Mouse (Mus musculus): ENCODE measurements at regions not wholly inside any gene's neighbourhood (a gene's known extent, or its start where the extent isn't known, plus 50 kb on each side); places are given as distances from the start of the nearest gene placed in this dataset.

GRCm38 (mm10) chr15:63193617-63194491 is 651.1 kb downstream of the Gsdmc2 start:
- ATAC-seq (replicated peaks; ENCODE audit: poor library complexity): no peak

GRCm38 (mm10) chr15:63191731-63192130 is 653.2 kb downstream of the Gsdmc2 start:
- no peak for ATAC-seq (replicated peaks; ENCODE audit: poor library complexity)

- ATAC-seq (replicated peaks; ENCODE audit: poor library complexity): no peak
These were observed 654.9 kb downstream of the Gsdmc2 start for GRCm38 (mm10) chr15:63190086-63190485.

DNA sequence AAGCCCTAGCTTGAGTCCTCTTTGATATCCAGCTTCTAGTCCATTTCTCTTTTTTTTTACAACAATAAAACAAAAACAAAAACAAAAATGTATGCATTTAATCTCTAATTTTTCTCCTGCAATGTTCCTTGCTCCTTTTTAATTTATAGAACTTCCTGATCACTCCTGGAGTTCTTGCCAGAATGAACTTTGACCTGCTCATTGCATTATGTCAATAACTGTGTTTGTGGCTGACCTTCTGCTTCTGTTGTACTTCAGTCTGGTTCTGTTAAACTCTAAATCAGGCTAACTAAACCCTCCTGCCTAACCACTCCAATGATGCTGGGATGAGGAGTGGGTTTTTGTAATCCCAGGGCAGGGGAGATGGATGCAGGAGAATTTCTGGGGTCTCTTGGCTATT is 674.0 kb downstream of the Gsdmc2 start:
- ATAC-seq (replicated peaks; ENCODE audit: poor library complexity): no peak

- no peak for ATAC-seq (replicated peaks; ENCODE audit: poor library complexity)
These were observed 674.8 kb downstream of the Gsdmc2 start for GRCm38 (mm10) chr15:63170171-63170570.

DNA sequence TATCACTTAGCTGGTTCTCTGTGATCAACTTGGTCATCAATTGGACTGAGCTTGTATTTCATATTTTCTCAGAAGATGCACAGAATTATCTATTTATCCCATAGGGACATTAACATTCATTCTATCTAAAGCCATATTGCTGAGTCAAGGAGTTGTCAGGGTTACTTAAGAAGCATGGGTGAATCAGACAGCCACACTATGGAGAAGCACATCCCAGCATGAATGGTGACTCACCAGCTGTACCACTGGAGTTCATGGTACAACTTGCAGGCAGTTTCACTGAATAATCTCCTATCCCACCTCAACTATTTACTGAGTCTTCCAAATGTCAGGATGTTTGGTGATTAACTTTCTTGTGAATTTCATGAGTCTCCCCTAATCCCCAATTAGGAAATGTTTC is 678.6 kb downstream of the Gsdmc2 start:
- ATAC-seq (replicated peaks; ENCODE audit: poor library complexity): no peak

GRCm38 (mm10) chr15:63163550-63164279 is 681.3 kb downstream of the Gsdmc2 start:
- no peak for ATAC-seq (replicated peaks; ENCODE audit: poor library complexity)

DNA sequence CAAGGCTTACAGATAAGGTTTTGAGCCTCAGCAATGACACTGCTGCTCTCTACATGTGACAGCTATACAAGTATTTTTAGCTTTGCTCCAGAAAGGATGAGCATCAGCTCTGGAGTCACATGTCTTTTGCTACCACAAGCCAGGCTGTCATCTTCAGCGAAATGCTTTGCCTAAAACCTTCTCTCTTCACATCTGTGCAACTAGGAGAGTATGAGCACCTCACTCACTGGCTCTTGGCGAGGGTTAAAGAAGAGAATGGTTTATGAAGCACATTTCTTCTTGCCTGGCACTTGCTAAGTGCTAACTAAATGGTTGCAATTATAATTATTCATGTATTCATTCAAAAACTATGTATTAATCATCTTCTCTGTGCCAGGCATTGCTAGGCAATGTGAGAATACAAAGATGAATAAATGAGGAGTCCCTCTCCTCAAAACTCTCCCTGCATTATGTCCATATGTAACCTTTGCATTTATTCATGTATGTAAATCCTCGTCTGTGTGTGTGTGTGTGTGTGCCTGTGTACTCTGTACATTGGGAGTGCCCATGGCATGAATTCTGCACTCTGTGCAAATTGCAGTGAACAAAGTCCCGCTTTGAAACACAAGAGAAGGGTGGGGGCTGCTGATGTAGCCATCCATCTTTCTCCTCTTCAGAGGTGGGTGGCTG is 682.0 kb downstream of the Gsdmc2 start:
- no peak for ATAC-seq (replicated peaks; ENCODE audit: poor library complexity)

DNA sequence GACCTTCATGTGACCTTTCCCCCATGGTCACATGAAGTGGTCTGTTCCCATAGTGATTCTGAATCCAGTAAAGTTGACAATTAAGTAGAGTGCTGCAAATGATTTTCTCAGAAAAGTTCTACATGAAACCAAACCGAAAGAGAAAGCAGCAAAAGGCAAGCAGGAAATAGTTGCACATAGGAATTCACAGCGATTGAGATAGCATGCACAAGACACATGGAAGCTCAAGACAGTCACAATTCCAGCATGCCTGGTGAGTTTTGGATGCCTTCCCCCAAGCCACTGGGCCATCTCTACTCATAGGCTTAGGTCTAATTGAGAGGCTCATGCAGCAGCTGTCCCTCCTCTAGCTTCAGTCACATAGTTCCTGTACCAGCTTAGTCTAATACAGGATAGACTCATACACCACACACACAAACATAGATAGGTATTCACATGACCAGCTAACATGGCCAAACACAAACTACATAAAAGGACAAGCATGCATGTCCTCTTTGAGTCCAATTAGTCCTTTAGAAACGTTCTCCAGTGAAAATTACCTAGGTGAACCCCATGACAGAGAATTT is 721.8 kb downstream of the Gsdmc2 start:
- no peak for ATAC-seq (replicated peaks; ENCODE audit: poor library complexity)

GRCm38 (mm10) chr15:63112918-63113317 is 732.1 kb downstream of the Gsdmc2 start:
- no peak for ATAC-seq (replicated peaks; ENCODE audit: poor library complexity)

GRCm38 (mm10) chr15:63100093-63100492 is 744.9 kb downstream of the Gsdmc2 start:
- no peak for ATAC-seq (replicated peaks; ENCODE audit: poor library complexity)

DNA sequence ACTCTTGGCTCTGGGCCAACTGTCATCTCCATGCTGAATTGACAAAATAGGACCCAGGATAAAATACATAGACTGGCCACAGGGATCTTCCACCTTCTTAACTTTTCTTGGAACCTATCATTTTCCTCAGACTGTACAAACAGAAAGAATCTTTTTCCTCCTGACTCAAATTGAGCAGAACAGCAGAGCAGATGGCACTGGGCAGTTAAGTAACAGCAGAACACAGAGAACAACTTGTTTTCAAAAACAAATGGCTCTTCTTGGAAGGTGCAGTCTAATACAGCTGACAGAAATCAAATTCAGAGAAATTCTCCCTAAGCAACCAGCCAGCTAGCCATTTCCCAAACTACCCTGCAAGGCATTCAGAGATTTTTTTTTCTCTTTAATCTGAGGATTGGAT is 763.0 kb downstream of the Gsdmc2 start:
- no peak for ATAC-seq (replicated peaks; ENCODE audit: poor library complexity)

DNA sequence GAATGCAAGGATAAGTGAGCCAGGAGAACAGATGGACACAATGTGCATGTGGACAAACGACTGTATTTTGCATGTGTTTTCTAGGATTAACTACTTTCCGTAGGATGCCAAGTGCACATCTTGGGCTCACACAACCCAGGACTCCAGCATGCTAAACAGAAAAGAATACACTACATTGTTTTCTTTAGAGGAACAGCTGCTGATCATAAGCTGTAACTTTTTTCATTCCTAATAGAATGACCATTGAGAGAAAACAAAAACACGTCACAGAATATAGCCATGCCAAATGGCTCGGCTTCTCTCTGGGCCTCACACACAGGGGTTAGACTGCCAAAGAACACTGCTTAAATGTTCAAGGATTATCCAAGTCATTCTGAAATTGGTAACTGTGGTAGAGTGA is 765.2 kb downstream of the Gsdmc2 start:
- ATAC-seq (replicated peaks; ENCODE audit: poor library complexity): no peak

DNA sequence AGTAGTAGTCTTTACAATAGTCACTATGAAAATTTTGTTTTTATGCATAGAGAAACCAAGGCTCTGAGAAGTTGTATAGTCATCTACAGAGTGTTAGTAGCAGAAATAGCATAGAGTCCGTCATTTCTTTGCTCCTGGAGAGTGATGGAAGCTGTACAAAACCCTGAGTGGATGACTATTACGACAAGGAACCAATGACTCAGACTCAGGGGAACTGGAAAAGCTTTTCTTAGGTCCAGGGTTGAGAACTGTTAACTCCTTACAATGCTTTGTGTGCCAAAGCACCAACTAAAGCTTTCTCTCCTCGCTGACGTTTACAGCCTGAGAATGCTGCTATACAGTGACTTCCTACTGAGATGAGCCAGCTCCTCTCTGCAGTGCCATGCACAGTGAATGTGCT is 773.1 kb downstream of the Gsdmc2 start:
- ATAC-seq (replicated peaks; ENCODE audit: poor library complexity): no peak

GRCm38 (mm10) chr15:63067126-63067525 is 777.9 kb downstream of the Gsdmc2 start:
- no peak for ATAC-seq (replicated peaks; ENCODE audit: poor library complexity)

- no peak for ATAC-seq (replicated peaks; ENCODE audit: poor library complexity)
These were observed 778.9 kb downstream of the Gsdmc2 start for GRCm38 (mm10) chr15:63066020-63066439.

DNA sequence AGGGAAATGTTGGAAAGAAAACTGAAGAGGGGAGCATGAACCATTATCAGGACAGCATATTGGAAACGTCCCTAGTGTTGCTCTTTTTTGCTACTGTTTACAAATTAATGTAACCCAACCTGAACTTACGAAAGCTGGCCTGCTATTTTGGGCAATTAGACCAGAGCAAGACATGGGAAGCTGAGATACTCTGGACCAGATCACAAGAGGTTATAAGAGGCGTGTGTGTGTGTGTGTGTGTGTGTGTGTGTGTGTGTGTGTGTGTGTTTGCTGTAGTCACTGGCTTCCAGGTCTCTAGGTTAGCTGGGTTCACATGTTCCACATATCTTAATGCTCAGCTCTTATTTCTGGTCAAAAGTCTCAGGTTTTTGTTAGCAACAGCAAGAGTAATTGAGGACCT is 783.1 kb downstream of the Gsdmc2 start:
- no peak for ATAC-seq (replicated peaks; ENCODE audit: poor library complexity)

GRCm38 (mm10) chr15:63060826-63061225 is 784.2 kb downstream of the Gsdmc2 start:
- no peak for ATAC-seq (replicated peaks; ENCODE audit: poor library complexity)

DNA sequence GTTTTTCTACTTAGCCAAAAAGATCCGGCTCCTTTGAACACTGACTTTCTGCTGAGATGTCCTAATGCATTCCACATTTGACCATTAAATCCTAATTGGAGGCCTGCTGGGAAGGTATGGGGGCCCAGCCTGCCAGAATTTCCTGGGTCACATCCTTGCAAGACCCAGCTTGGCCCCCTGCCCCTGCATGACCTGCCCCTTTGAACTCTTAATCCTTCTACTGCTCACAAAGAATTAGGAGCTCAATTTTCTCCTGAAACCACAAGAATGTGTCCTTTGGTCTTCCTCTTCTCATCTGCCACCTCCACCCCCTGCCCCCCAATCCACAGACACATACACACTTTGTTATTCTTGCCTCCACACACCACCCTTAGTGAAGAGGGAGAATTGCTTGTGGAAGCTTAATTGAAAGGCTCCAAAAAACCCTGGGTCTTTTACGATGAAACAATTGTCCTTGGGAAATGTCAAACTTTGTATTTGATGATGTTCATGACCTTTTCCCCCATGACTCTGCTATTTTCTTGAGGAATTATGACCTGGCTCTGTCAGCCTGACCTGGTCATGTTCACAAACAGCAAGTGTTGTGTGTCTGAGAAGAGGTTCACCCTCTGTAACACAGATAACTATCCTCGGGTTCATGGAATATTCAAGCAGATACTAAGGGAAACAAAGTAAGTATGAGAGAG is 792.3 kb downstream of the Gsdmc2 start:
- ATAC-seq (replicated peaks; ENCODE audit: poor library complexity): no peak

DNA sequence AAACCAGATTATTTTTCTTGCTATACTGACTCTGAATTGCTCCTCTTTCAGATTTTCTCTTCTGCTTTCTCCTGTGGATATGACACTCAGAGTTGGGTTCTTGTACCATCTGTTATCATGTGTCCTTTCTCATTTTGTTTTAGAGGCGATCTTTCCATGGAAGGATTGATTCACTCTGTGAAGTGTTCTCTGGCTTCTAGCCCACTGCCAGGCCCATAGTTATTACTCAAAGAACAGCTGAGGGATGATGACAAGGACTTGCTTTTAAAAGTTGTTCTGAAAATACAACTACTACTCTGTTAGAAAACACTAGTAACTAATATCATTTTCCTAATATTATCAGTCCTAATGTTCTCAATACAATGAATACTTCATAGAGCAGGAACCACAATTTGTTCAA is 794.9 kb downstream of the Gsdmc2 start:
- ATAC-seq (replicated peaks; ENCODE audit: poor library complexity): no peak

DNA sequence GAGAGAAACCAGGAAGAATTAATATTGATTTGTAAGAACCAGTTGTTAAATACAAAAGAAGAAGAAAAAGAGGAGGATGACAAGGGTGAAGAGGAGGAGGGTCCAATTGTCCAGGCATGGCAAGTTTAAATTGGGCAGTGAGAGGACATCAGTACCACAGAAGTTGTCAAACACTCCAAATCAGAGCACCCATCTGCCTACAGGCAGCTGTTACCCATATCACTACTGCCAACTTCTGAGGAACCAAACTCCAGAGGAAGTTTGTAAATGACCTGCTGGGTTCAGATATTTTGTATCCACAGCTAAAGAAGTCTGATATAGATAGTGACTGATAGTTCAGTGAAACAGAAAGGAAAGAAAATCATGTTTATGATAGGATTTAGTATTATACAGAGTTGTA is 802.6 kb downstream of the Gsdmc2 start:
- no peak for ATAC-seq (replicated peaks; ENCODE audit: poor library complexity)

Data from megakaryocyte progenitor cell, adult 5-6 weeks (primary cell).